Mouse (Mus musculus) brain, embryonic 14.5 days (tissue): ENCODE measurements around the gene Sat1. TPM values are rescaled to one million over a fixed set of nuclear protein-coding genes. Genes with fewer than 3 reads are reported as not detected.

Experiments used
- DNase-seq: peaks from one replicate; pipeline ENCODE4 v3.0.0-alpha.2; 2011; ENCODE audit warnings: low read depth
- CTCF ChIP-seq: fragments of 200-500 bp; IDR thresholded peaks from 2 replicates; pipeline ENCODE4 v1.5.1; 2012; ENCODE audit warnings: inconsistent platforms, mild to moderate bottlenecking, moderate library complexity, borderline replicate concordance; ENCODE audit not compliant: insufficient read depth, insufficient read length; ENCODE audit errors: extremely low read depth
- POLR2A ChIP-seq: fragments of 200-500 bp; IDR thresholded peaks from 2 replicates; pipeline ENCODE4 v1.6.1; 2012; ENCODE audit warnings: mild to moderate bottlenecking, inconsistent platforms, borderline replicate concordance; ENCODE audit not compliant: poor library complexity, insufficient read depth, insufficient read length, severe bottlenecking; ENCODE audit errors: extremely low read depth
- polyA plus RNA-seq: library from polyadenylated mRNA; depleted of rRNA; stranded (reverse); fragments of >200 nt; gene quantifications from 2 replicates; pipeline ENCODE4 v1.2.3, GENCODE M21; 2012; rRNA removed

Gene Sat1
- polyA plus RNA-seq, 1 experiment: 32.9 TPM

DNA sequence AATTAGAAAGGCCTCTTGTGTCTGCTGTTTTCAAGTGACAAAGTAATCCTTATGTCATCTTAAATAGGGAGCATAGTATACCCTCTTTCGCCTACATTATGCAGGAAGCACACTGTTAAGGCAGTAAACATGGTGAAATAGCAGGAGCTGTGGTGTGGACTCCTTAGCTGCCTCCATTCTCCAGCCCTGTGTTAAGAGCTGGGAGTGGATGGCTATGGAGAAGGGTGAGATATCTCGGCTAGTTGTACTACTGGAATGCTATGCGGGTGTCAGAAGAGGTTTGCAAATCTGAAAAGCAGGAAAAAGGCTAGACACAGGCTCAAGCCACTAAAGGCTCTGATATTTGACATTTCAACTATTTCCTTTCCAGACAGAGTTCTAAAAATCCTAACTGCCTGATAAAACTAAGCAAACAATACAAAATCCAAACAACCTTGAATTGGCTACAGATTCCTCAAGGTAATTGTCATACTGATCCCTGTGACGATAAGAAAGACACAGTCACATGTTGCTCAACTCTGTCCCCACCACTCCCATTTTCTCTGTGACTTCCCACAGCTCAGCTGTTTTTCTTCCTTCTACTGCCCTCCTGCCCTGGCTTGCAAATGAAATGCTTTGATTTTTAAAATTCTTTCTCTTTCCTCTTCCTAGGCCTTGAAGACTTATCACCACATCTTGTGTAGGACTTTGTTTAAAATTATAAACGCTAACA is 22.4 kb downstream of the Sat1 start:
- TF ChIP-seq POLR2A (no peak), CTCF (no peak)
- DNase-seq: no peak

DNA sequence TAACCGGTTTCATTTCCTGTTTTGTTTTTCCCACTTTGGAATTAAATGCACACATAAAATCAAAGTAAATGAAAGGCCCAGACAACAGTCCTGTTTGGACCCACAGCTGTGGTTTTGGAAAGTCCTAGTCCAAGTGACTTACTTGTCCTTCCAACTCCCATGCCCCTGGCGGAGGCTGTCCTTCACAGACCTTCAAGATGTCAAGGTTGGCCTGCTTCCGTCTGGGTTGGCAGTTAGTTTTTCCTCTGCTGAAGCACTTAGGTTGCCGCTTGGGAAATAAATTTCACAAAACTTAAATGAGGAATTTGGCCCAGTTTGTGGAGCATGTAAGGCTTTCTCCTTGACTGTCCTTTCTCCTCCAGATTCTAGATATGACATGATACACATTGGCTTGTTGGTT is 24.3 kb downstream of the Sat1 start:
- TF ChIP-seq CTCF (no peak), POLR2A (no peak)
- DNase-seq: no peak

DNA sequence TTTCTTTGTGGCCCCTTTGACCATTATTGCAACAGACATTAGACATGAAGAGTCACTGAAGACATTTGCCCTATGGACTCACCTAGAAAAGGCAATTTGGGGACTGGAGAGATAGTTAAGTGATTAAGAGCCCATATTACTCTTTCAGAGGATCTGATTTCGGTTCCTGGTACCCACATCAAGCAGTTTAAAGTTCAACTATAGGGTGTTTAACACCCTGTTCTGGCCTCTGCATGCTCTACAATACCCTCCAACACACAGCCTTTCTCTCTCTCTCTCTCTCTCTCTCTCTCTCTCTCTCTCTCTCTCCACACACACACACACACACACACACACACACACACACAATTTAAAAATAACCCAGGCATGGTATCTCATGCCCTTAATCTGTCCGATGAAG is 38.6 kb downstream of the Sat1 start:
- TF ChIP-seq CTCF: no peak
- TF ChIP-seq POLR2A: no peak
- no peak for DNase-seq

DNA sequence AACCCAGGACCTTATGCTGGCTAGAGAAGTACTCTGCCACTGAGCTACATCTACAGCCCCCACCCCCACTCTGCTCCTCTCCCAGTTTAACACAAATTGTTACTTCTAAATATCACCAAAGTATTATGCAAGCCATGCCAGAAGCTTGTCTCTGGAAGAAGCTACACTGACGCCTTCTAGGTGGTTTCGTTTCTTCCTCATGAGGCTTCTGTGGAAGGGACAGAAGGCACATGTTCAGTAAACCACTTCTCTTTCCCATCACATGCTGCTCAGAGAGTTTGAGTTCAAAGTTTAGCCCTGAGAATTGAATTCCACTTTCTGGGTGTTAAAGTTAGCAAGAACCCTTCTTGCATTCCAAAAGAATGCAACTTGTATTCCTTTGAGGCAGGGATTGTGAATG is 39.0 kb downstream of the Sat1 start:
- TF ChIP-seq CTCF (no peak), POLR2A (no peak)
- no peak for DNase-seq

DNA sequence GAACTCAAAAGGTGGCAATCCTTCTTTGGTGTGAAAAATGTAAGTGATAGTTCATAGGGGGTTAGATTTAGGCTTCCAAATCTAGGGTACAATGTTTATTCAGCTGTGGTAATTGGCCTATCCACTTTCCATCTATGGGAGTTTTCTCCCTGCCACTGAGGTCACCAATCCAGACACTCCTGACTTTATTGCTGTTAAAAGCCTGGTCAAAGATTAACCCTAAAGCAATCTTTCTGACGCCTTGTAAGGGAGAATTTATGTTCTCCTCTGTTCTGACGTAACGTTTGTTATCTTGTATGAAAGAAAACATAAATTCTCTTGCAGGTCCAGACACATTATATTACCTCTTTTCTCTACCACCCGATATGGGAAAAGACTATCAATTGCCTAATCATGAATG is 40.7 kb downstream of the Sat1 start:
- TF ChIP-seq POLR2A (no peak), CTCF (no peak)
- DNase-seq: no peak

DNA sequence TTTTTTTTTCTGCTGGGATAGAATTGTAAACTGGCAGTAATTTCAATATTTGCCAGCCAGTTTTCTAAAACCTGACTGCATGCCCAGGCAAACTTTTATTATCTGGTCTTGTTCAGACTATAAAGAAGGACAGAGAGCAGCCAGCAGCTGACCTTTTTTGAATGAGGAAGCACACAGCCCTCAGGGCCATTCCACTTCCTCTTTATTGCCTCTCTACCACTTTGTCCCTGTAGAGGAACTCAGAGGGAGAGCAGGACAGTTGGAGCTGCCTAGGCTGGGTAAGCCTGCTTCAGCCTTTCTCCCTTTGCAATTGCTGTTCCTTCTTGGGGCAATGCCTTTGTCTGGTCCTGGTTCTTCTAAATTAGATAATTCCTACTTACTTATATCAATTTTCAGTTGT is 43.9 kb downstream of the Sat1 start:
- DNase-seq: no peak
- TF ChIP-seq POLR2A (no peak), CTCF (no peak)

DNA sequence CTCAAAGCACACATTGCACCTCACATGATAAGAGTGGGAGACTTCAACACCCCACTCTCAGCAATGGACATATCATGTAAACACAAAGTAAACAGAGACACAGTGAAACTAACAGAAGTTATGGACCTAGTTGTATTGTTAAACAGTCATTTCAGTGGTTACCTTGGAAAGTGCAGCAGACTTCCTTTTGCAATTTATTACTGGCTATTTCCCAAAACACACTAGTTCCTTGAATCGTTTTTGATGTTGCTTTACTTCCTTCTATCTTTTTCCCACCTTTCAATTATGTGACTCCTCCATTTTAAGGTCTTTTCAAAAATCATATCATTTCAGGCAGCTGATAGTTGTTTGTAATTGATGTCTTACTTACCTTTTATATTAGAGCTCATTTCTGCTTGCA is 44.5 kb downstream of the Sat1 start:
- no peak for DNase-seq
- TF ChIP-seq POLR2A (no peak), CTCF (no peak)

DNA sequence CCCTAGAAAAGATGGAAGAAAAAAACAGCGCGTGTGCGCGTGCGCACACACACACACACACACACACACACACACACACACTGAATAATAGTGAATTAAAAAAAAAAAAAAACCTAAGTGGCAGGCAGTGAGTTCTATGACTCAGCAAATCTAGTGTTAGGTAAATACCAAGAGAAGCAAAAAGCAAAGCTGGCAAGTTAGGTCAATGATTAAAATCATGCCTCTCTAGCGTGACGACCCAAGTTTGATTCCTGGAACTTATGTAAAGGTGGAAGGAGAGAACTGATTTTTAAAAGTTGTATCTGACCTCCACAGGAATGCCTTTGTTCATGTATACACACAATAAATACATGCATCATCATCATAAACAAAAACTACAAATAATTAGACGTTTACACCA is 46.4 kb downstream of the Sat1 start:
- TF ChIP-seq CTCF: no peak
- no peak for TF ChIP-seq POLR2A
- no peak for DNase-seq

DNA sequence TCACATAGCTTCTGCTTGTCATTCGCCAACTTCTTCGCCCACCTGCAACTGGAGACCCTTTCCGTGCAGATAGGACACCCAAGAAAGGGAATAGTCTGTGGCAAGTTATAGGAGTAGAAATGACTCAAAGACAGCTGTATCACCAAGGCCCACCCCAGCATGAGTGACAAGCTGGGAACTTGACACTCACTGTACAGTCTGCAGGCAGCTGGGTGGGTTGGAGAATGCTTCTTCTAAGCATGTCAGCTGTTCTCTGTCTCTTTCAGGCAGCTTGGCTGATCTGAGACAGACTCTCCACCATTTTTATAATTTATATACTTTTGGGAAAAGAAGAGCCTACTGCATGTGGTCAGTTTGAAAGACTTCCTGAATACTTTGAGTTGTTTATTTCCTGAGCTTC is 48.6 kb downstream of the Sat1 start:
- TF ChIP-seq CTCF: no peak
- TF ChIP-seq POLR2A: no peak
- DNase-seq: no peak

DNA sequence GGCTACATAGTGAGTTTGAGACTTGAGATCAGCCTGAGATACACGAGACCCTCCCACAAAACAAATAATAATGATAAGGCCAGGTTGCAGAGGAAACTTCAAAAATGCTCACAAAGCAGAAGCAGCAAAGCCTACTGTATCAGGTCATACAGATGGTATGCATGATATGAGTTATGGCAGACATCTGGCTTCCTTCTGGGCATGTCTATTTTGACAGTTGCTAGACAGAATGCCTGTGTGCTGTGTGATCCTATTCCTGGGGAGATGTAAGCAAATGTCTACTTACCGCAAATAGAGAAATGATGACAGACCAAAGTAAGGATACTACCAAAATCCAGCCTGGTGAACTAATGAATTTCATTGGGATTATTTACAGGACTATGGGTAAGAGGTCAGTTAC is 49.9 kb downstream of the Sat1 start:
- no peak for TF ChIP-seq CTCF
- TF ChIP-seq POLR2A: no peak
- no peak for DNase-seq

DNA sequence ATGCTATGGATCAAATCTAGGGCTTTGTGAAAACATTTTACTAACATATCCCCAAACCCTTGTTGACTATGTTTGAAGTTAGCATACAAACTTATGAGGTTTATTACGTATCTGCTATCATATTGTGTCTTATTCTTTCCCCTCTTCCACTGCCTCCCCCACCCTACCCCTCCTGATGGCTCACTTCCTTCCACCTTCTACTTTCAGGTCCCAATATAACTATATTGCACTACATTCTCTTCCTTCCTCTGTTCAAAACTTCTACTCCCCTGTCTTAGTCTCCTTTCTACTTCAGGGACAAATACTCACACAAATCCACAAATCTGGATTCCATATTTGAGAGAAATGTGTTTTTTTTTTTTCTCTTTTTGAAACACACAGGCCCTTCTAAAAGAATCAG is 52.7 kb downstream of the Sat1 start:
- TF ChIP-seq POLR2A: no peak
- no peak for TF ChIP-seq CTCF
- DNase-seq: no peak

Other genes starting within 250 kb of the Sat1 start
- not detected in 2 replicates for gene Magea8, start 220.6 kb downstream of the Sat1 start, polyA plus RNA-seq
- gene Magea5, start 153.3 kb downstream of the Sat1 start, polyA plus RNA-seq: not detected in 2 replicates
- not detected in 2 replicates for gene Magea1, start 126.7 kb downstream of the Sat1 start, polyA plus RNA-seq
- gene Magea2, start 122.8 kb downstream of the Sat1 start, polyA plus RNA-seq: not detected in 2 replicates
- not detected in 2 replicates for gene Cldn34b2, start 88.0 kb downstream of the Sat1 start, polyA plus RNA-seq
- 17.6 and 21.1 TPM in 2 replicates for gene Acot9, start 46.0 kb upstream of the Sat1 start, polyA plus RNA-seq
- gene Prdx4, start 124.3 kb upstream of the Sat1 start, polyA plus RNA-seq: 69.0 and 74.2 TPM in 2 replicates